Mouse (Mus musculus): ENCODE measurements at regions not wholly inside any gene's neighbourhood (a gene's known extent, or its start where the extent isn't known, plus 50 kb on each side); places are given as distances from the start of the nearest gene placed in this dataset.

- TF ChIP-seq CTCF (IDR thresholded peaks at IDR 0.05; ENCODE audit: low read depth, low read length), result no peak
- no peak for TF ChIP-seq POLR2A (IDR thresholded peaks at IDR 0.05; ENCODE audit: borderline replicate concordance, low read depth, low read length)
These were observed 261.6 kb upstream of the Ank start for GRCm38 (mm10) chr15:27204888-27205287.

Data from bone marrow macrophage, adult 2 months (primary cell).